ENCODE assay signal across 23 mouse cellular contexts in genomic region chr12:58695680-58696079, GRCm38 (mm10).
A peak's percentile ranks its signal among the peaks of the same experiment; 100 is the strongest.
DNase-seq lines count a peak whose midpoint lies in the region; ATAC-seq and TF ChIP-seq lines count a peak whose summit lies in the region.
"Had no signal": no experiment of that assay in that cellular context is flagged by ENCODE, and none has a peak within 500 bp of the region (broad histone marks: within the 10 kb centered on the region; RNA-seq: fewer than 3 reads in every experiment).

No protein-coding gene starts in this region.

- no peaks in the 10 kb centered on the region for H3K36me3 ChIP-seq in midbrain, postnatal 0 days (ENCODE audit: insufficient read depth, low read length)
- H3K36me3 ChIP-seq in midbrain, embryonic 15.5 days (replicated peaks): no peaks in the 10 kb centered on the region
- H3K36me3 ChIP-seq: embryonic facial prominence, embryonic 10.5 days; embryonic facial prominence, embryonic 12.5 days; forebrain, embryonic 15.5 days; G1E had no signal

- WGBS in midbrain, postnatal 0 days: 66% methylated on average over 5 of the region's 5 CpGs
- 75% methylated on average over 5 of the region's 5 CpGs for WGBS in midbrain, embryonic 15.5 days

- peak; percentile 73 for ATAC-seq in frontal cortex, adult (ENCODE audit: low TSS enrichment)
- no peak for ATAC-seq in midbrain, postnatal 0 days (ENCODE audit: low FRiP score)
- ATAC-seq in midbrain, embryonic 15.5 days (replicated peaks): no peak
- ATAC-seq: CD4-positive, CD25-positive, alpha-beta regulatory T cell, adult 4 months; forebrain, embryonic 13.5 days; forebrain, embryonic 15.5 days; forebrain, postnatal 0 days had no signal

- H3K4me3 ChIP-seq in midbrain, postnatal 0 days (ENCODE audit: low read depth, low read length): no peak overlapping the region
- H3K4me3 ChIP-seq in midbrain, embryonic 15.5 days: no peak overlapping the region
- H3K4me3 ChIP-seq: embryonic facial prominence, embryonic 10.5 days; embryonic facial prominence, embryonic 12.5 days; forebrain, embryonic 13.5 days; forebrain, embryonic 15.5 days had no signal

- no peaks in the 10 kb centered on the region for H3K4me1 ChIP-seq in midbrain, postnatal 0 days (ENCODE audit: insufficient read depth, low read length)
- no peaks in the 10 kb centered on the region for H3K4me1 ChIP-seq in midbrain, embryonic 15.5 days
- H3K4me1 ChIP-seq: embryonic facial prominence, embryonic 10.5 days; embryonic facial prominence, embryonic 12.5 days; forebrain, embryonic 13.5 days; forebrain, embryonic 15.5 days had no signal

- no peak for TF ChIP-seq CTCF in midbrain, postnatal 0 days (IDR thresholded peaks at IDR 0.05)

- no peaks in the 10 kb centered on the region for H3K9me3 ChIP-seq in midbrain, postnatal 0 days (ENCODE audit: low read length)
- H3K9me3 ChIP-seq in midbrain, embryonic 15.5 days: no peaks in the 10 kb centered on the region
- H3K9me3 ChIP-seq: embryonic facial prominence, embryonic 10.5 days; forebrain, embryonic 13.5 days; forebrain, embryonic 15.5 days; G1E had no signal

- H3K27ac ChIP-seq in midbrain, postnatal 0 days (ENCODE audit: low read depth, low read length): no peak overlapping the region
- H3K27ac ChIP-seq in midbrain, embryonic 15.5 days: no peak overlapping the region
- H3K27ac ChIP-seq: embryonic facial prominence, embryonic 10.5 days; embryonic facial prominence, embryonic 12.5 days; forebrain, embryonic 13.5 days; forebrain, embryonic 15.5 days had no signal

- H3K9ac ChIP-seq in midbrain, postnatal 0 days (replicated peaks; ENCODE audit: low read length, poor library complexity, severe bottlenecking): no peak overlapping the region
- no peak overlapping the region for H3K9ac ChIP-seq in midbrain, embryonic 15.5 days
- H3K9ac ChIP-seq: embryonic facial prominence, embryonic 12.5 days; forebrain, embryonic 13.5 days; forebrain, embryonic 15.5 days; forebrain, postnatal 0 days had no signal

- H3K27me3 ChIP-seq in midbrain, postnatal 0 days (ENCODE audit: insufficient read depth, low read length): no peaks in the 10 kb centered on the region
- H3K27me3 ChIP-seq in midbrain, embryonic 15.5 days (replicated peaks): no peaks in the 10 kb centered on the region
- H3K27me3 ChIP-seq: CH12.LX; embryonic facial prominence, embryonic 12.5 days; forebrain, embryonic 13.5 days; forebrain, embryonic 15.5 days had no signal

- no peak for DNase-seq in frontal cortex, postnatal 36 days (ENCODE audit: low spot score in 2 of 2)
- peak; percentile 4 for DNase-seq in midbrain, postnatal 0 days (ENCODE audit: low spot score)
- peak; percentile 66 for DNase-seq in brain, adult 2 months (ENCODE audit: low read depth, low spot score)
- DNase-seq in Muller cell, postnatal 12 days (ENCODE audit: inconsistent ontology term): no peak
- DNase-seq: adrenal gland, adult 2 months; adrenal gland, postnatal 10 days; adrenal gland, postnatal 25 days; B cell, adult 2 months; cerebellum, adult 11-12 months; cerebellum, adult 2 months; cerebellum, adult 9-10 months; cerebellum, postnatal 10 days; cerebellum, postnatal 25 days; forebrain, postnatal 0 days had no signal

- no peak overlapping the region for H3K4me2 ChIP-seq in midbrain, postnatal 0 days (ENCODE audit: low read depth, low read length, poor library complexity, severe bottlenecking)
- H3K4me2 ChIP-seq in midbrain, embryonic 15.5 days: no peak overlapping the region
- H3K4me2 ChIP-seq: embryonic facial prominence, embryonic 12.5 days; forebrain, embryonic 13.5 days; forebrain, embryonic 15.5 days had no signal

Comparison
In these comparisons a context has a peak if more than half of its experiments do, and no peak if none do; other contexts are left out.
1. DNase-seq: peak in midbrain, postnatal 0 days (single experiment) and brain, adult 2 months (single experiment); none in frontal cortex, postnatal 36 days (0 of 2) and Muller cell, postnatal 12 days (single experiment).